Mouse (Mus musculus) liver, embryonic 13.5 days (tissue): ENCODE data around the gene Treml2. TPM values are rescaled to one million over a fixed set of nuclear protein-coding genes. Genes with fewer than 3 reads are reported as not detected.

Source experiments
- ATAC-seq: fragments of 200-750 bp; cut with Nextera tagmentation; 2 replicates; pipeline ENCODE4 v1.8.0; 2017; ENCODE audit warnings: low read depth, mild to moderate bottlenecking, moderate number of reproducible peaks, moderate library complexity
- DNase-seq: peaks from one replicate; pipeline ENCODE4 v3.0.0; 2022
- H3K27ac ChIP-seq: fragments of 300-500 bp; sonication (generic); 2 replicates; pipeline ENCODE4 v1.5.1; 2015; ENCODE audit warnings: moderate library complexity, mild to moderate bottlenecking, inconsistent platforms
- H3K27me3 ChIP-seq: fragments of 300-500 bp; sonication (generic); 2 replicates; pipeline ENCODE4 v1.6.1; 2015; ENCODE audit warnings: mild to moderate bottlenecking, inconsistent platforms
- H3K36me3 ChIP-seq: fragments of 300-500 bp; sonication (generic); 2 replicates; pipeline ENCODE4 v1.6.1; 2015; ENCODE audit warnings: mild to moderate bottlenecking, inconsistent platforms
- H3K4me1 ChIP-seq: fragments of 300-500 bp; sonication (generic); replicated peaks from 2 replicates; pipeline ENCODE4 v1.6.1; 2015; ENCODE audit warnings: inconsistent platforms
- H3K4me2 ChIP-seq: fragments of 300-500 bp; sonication (generic); 2 replicates; pipeline ENCODE4 v1.6.1; 2015; ENCODE audit warnings: inconsistent platforms, mild to moderate bottlenecking, moderate library complexity
- H3K4me3 ChIP-seq: fragments of 300-500 bp; sonication (generic); replicated peaks from 2 replicates; pipeline ENCODE4 v1.5.1; 2015; ENCODE audit warnings: mild to moderate bottlenecking, inconsistent platforms
- H3K9ac ChIP-seq: fragments of 300-500 bp; sonication (generic); 2 replicates; pipeline ENCODE4 v1.6.1; 2015; ENCODE audit warnings: mild to moderate bottlenecking, inconsistent platforms
- H3K9me3 ChIP-seq: fragments of 300-500 bp; sonication (generic); replicated peaks from 2 replicates; pipeline ENCODE4 v1.6.1; 2016; ENCODE audit warnings: inconsistent platforms
- WGBS: fragments of 180-500 bp; shearing (Covaris S2); methylation state at CpG from one replicate; pipeline ENCODE4 v1.1.7; 2015; ENCODE audit not compliant: insufficient replicate concordance; 5-methylcytosine and 5-hydroxymethylcytosine counted together
- polyA plus RNA-seq: library from polyadenylated mRNA; unstranded; fragments of >200 nt; fragmentation: Nextera tagmentation; extraction: Ambion mirVana; gene quantifications from 2 replicates; pipeline ENCODE4 v1.2.1, GENCODE M21; 2015

Treml2 gene
- polyA plus RNA-seq: 4.4 and 5.5 TPM in 2 replicates

DNA sequence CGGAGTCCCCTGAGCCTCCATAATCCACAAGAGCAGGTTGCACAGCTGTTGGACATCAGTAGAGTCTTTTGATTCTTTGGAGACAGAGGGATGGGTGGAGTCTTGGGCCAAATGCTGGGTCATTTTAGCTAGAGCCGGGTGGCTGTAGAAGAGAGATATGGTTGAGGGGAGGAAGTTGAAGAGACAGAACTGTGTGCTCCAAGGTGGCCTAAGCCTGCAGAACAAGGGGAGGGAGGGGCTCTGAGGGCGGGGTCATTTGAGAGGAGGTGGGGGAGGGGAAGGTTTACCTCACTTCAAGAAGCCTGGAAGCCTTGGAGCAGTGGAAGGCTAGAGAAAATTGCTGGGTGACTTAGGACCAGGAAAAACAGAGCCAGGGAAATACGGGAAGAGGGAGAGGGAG lies at the start of gene Treml2:
TSS of gene Treml2 (plus strand) at position 296 of the 400 bp plus-strand sequence.
- Histone ChIP-seq H3K27ac (peak within 1 kb of the TSS; percentile 94), H3K4me2 (peak within 1 kb of the TSS; percentile 88), H3K9ac (peak within 1 kb of the TSS; percentile 80), H3K4me3 (peak within 1 kb of the TSS; percentile 69), H3K9me3 (no peaks in the 10 kb centered on the region), H3K36me3 (peaks cover 14% of the 10 kb centered on the region), H3K4me1 (peaks cover 69% of the 10 kb centered on the region), H3K27me3 (no peaks in the 10 kb centered on the region)
- 6% methylated on average over 3 of the region's 4 CpGs for WGBS
- DNase-seq (peak; percentile 79), ATAC-seq (peak; percentile 90)

DNA sequence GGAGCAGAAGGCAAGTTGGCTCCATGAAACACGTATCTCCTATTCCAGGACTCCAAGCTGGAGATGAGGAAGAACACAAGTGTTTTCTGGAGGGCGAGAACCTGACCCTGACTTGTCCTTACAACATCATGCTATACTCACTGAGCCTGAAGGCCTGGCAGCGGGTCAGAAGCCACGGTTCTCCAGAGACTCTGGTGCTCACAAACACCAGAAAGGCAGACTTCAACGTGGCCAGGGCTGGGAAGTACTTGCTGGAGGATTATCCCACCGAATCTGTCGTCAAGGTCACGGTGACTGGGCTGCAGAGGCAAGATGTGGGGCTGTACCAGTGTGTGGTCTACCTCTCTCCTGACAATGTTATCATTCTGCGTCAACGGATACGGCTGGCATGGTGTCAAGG lies 49.8 kb upstream of the Treml2 start:
- Histone ChIP-seq H3K9me3 (no peaks in the 10 kb centered on the region), H3K36me3 (no peaks in the 10 kb centered on the region), H3K4me1 (no peaks in the 10 kb centered on the region), H3K4me3 (no peak overlapping the region), H3K27me3 (0 out of 2 replicates have a peak, but pooled peaks cover 3% of the 10 kb centered on the region), H3K27ac (no peak overlapping the region), H3K4me2 (no peak overlapping the region), H3K9ac (no peak overlapping the region)
- ATAC-seq (no peak), DNase-seq (no peak)
- WGBS: 65% methylated on average over 11 of the region's 11 CpGs

DNA sequence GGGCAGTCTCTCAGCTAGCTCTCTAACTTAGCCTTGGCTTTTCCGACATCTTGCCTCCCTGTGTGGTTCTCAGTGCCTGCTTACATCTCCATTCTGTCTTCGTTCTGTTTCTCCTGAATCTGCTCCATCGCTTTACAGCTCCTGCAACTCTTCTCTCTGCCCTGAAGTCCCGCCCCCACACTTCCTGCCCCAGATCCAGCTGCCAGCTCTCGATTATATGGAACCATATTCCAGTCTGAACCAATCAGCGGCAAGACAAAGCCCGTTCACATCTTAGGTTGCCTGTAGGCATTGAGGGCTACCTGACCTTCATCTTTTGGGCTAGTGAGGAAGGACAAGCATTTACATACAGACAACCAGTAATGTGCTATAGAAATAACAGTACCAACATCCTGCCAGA lies 48.7 kb upstream of the Treml2 start:
- Histone ChIP-seq H3K4me2 (no peak overlapping the region), H3K9ac (no peak overlapping the region), H3K4me1 (no peaks in the 10 kb centered on the region), H3K36me3 (no peaks in the 10 kb centered on the region), H3K9me3 (no peaks in the 10 kb centered on the region), H3K27me3 (0 out of 2 replicates have a peak, but pooled peaks cover 3% of the 10 kb centered on the region), H3K27ac (no peak overlapping the region), H3K4me3 (no peak overlapping the region)
- 71% methylated on average over 7 of the region's 7 CpGs for WGBS
- no peak for DNase-seq
- no peak for ATAC-seq

DNA sequence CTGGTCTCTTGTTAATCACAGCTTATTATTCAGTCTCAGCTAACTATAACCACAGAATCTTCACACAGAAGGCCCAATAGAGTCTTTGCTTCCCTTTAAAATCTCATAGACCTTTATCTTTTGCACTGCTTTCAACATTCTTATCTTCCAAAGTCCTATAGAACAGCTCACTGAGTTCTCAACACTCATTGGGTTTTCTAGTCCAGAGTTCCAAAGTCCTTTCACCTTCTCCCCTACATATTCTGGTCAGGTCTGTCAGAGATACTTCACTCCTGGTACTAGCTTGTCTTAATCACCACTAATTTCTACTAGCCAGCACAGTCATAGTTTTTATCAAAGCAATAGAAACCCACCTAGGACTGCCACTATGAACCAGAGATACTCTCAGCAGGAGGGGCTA lies 42.7 kb upstream of the Treml2 start:
- ATAC-seq: no peak
- Histone ChIP-seq H3K4me1 (no peaks in the 10 kb centered on the region), H3K4me2 (no peak overlapping the region), H3K9me3 (no peaks in the 10 kb centered on the region), H3K36me3 (no peaks in the 10 kb centered on the region), H3K4me3 (no peak overlapping the region), H3K27ac (no peak overlapping the region), H3K9ac (no peak overlapping the region), H3K27me3 (0 out of 2 replicates have a peak, but pooled peaks cover 3% of the 10 kb centered on the region)
- DNase-seq: no peak

- DNase-seq (no peak), ATAC-seq (no peak)
- H3K4me2 ChIP-seq: no peak overlapping the region
- whole genome bisulfite sequencing: 32% methylated on average over 2 of the region's 2 CpGs
- no peaks in the 10 kb centered on the region for H3K36me3 ChIP-seq
- H3K27ac ChIP-seq: no peak overlapping the region
- H3K4me1 ChIP-seq: peaks cover 33% of the 10 kb centered on the region
- H3K4me3 ChIP-seq: no peak overlapping the region
- no peak overlapping the region for H3K9ac ChIP-seq
- H3K9me3 ChIP-seq: no peaks in the 10 kb centered on the region
- no peaks in the 10 kb centered on the region for H3K27me3 ChIP-seq
Measured at GRCm38 (mm10) chr17:48261868-48262267, 37.4 kb upstream of the Treml2 start.

DNA sequence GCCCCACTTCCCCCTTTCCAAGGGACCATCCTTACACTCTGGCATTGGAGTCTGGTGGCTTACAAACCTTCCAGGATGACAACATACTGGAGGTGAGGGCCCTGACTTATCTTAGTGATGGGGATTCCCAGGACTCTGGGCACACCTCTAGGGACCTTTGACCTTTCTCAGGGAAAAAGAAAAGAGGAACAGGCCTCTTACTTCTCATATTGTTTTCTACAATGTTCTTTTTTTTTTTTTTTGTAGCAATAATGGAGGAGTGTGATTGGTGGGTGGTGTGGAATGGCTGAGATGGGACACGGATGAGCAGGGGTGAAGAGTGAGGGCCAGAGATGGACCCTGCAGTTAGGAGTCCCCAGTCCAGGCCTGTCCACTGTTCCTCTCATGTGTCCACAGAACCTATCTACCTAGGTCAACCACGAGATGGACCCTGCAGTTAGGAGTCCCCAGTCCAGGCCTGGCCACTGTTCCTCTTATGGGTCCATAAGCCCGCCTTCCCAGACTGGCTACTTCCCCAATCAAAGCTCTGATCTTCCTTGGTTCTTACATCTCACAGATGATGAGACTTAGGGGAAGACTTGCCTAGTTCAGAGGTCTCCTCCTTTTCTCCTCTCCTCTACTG lies 35.4 kb upstream of the Treml2 start, which contains the start of gene Treml4:
TSS of gene Treml4 (plus strand) at position 555 of the 622 bp plus-strand sequence.
- peak within 1 kb of the TSS; percentile 30; the same call in 1 of the 2 replicates for H3K9ac ChIP-seq
- ATAC-seq: no peak
- no peaks in the 10 kb centered on the region for H3K36me3 ChIP-seq
- no peak for DNase-seq
- 59% methylated on average over 3 of the region's 3 CpGs for WGBS
- peak within 1 kb of the TSS; percentile 70 for H3K27ac ChIP-seq
- H3K9me3 ChIP-seq: no peaks in the 10 kb centered on the region
- H3K4me3 ChIP-seq: no peak within 1 kb of the TSS
- H3K4me1 ChIP-seq: peaks cover 50% of the 10 kb centered on the region
- no peaks in the 10 kb centered on the region for H3K27me3 ChIP-seq
- H3K4me2 ChIP-seq: peak within 1 kb of the TSS; percentile 20

- H3K36me3 ChIP-seq: no peaks in the 10 kb centered on the region
- DNase-seq: peak; percentile 62
- H3K4me3 ChIP-seq: no peak overlapping the region
- no peaks in the 10 kb centered on the region for H3K27me3 ChIP-seq
- H3K4me1 ChIP-seq: peaks cover 57% of the 10 kb centered on the region
- 82% methylated on average over 7 of the region's 7 CpGs for WGBS
- ATAC-seq: peak; percentile 78
- H3K27ac ChIP-seq: peak overlapping the region; percentile 70
- H3K9ac ChIP-seq: peak overlapping the region; percentile 30; the same call in 1 of the 2 replicates
- H3K4me2 ChIP-seq: peak overlapping the region; percentile 20
- no peaks in the 10 kb centered on the region for H3K9me3 ChIP-seq
Measured at GRCm38 (mm10) chr17:48264662-48265061, 34.6 kb upstream of the Treml2 start.

DNA sequence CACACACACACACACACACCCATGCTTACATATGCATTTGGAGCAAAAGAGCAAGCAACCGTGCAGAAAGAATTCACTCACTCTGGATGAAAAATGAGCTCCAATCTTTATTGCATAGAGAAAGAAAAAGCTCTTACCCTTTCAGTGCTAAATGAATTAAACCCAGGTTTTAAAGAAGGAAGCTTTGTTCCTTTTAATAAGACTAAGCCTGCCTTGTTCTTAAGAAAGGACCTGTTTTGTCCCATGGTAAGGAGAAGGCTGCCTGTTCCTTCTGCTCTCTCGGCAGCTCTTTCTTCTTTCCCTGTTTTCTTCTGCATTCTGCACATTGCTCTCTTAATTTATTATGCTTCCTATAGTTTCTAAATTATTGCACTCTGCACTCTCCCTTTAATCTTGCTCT lies 33.2 kb upstream of the Treml2 start:
- peak overlapping the region; percentile 35; the same call in 1 of the 2 replicates for H3K27ac ChIP-seq

DNA sequence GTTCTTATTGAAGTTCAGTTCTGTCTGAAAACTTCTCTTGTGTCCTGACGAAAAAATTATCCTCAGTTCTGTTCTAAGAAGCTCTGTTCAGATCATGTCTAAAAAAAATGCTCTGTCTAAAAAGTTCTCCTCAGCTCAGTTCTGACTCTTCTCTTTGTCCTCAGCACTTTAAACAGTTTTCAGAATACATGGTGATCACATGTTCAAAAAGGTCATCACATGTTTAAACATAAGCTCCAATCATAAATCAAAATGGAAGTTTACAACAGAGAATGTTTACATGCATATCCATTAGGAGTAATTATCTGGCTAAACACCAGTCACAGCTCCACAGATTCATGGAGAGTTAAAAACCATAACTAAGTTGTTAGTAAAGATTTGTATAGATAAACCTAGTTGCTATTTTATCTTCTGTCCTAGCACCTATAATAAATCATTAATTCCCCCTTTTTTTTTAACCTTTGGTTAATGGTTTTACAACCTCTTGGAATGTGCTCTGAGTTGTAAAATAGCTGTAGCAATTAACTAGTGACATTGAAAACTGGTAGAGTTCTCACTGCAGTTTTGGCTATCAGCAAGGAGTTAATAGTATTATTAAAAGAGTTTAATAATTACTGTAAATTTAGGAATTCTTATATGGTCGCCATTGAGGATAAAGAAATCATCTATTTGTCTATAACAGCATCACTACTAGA lies 32.5 kb upstream of the Treml2 start:
- peaks cover 78% of the 10 kb centered on the region for H3K4me1 ChIP-seq
- no peak overlapping the region for H3K9ac ChIP-seq
- peak overlapping the region; percentile 35; the same call in 1 of the 2 replicates for H3K27ac ChIP-seq
- 41% methylated on average over 2 of the region's 2 CpGs for WGBS
- H3K9me3 ChIP-seq: no peaks in the 10 kb centered on the region
- ATAC-seq (no peak), DNase-seq (no peak)
- no peak overlapping the region for H3K4me2 ChIP-seq
- H3K36me3 ChIP-seq: no peaks in the 10 kb centered on the region
- no peaks in the 10 kb centered on the region for H3K27me3 ChIP-seq
- no peak overlapping the region for H3K4me3 ChIP-seq

More for the DNA sequence above, 33.2 kb upstream of the Treml2 start:
- no peaks in the 10 kb centered on the region for H3K9me3 ChIP-seq
- no peaks in the 10 kb centered on the region for H3K36me3 ChIP-seq
- peaks cover 72% of the 10 kb centered on the region for H3K4me1 ChIP-seq
- no peak for ATAC-seq
- no peak overlapping the region for H3K4me2 ChIP-seq
- H3K9ac ChIP-seq: no peak overlapping the region
- 55% methylated on average over 2 of the region's 2 CpGs for WGBS
- no peak for DNase-seq
- H3K27me3 ChIP-seq: no peaks in the 10 kb centered on the region
- no peak overlapping the region for H3K4me3 ChIP-seq

- Histone ChIP-seq H3K4me2 (0 out of 2 replicates have a peak overlapping the region, but pooled peaks have one; percentile 11), H3K27me3 (no peaks in the 10 kb centered on the region), H3K36me3 (no peaks in the 10 kb centered on the region), H3K4me3 (no peak overlapping the region), H3K27ac (no peak overlapping the region), H3K9ac (no peak overlapping the region), H3K9me3 (no peaks in the 10 kb centered on the region), H3K4me1 (peaks cover 85% of the 10 kb centered on the region)
- WGBS: 31% methylated on average over 1 of the region's 1 CpGs
- DNase-seq: peak; percentile 49
- no peak for ATAC-seq
Measured at GRCm38 (mm10) chr17:48267591-48267990, 31.7 kb upstream of the Treml2 start.

GRCm38 (mm10) chr17:48268276-48268675 lies 31.0 kb upstream of the Treml2 start:
- Histone ChIP-seq H3K4me2 (no peak overlapping the region), H3K27ac (no peak overlapping the region), H3K9me3 (no peaks in the 10 kb centered on the region), H3K4me1 (peaks cover 91% of the 10 kb centered on the region), H3K9ac (no peak overlapping the region), H3K27me3 (no peaks in the 10 kb centered on the region), H3K36me3 (no peaks in the 10 kb centered on the region), H3K4me3 (no peak overlapping the region)
- DNase-seq (peak; percentile 43), ATAC-seq (no peak)
